Mouse (Mus musculus) heart, adult 2 months (tissue): ENCODE measurements at regions not wholly inside any gene's neighbourhood (a gene's known extent, or its start where the extent isn't known, plus 50 kb on each side); places are given as distances from the start of the nearest gene placed in this dataset.

Source experiments
- CTCF ChIP-seq: fragments of 200-600 bp; IDR thresholded peaks from 2 replicates; pipeline ENCODE4 v1.8.1; 2022; ENCODE audit warnings: antibody characterized with exemption, mild to moderate bottlenecking, moderate library complexity
- EP300 ChIP-seq: fragments of 200-500 bp; IDR thresholded peaks from 2 replicates; pipeline ENCODE4 v1.6.1; 2011; ENCODE audit warnings: low read depth, low read length, control low read depth; ENCODE audit not compliant: insufficient read depth
- POLR2A ChIP-seq: fragments of 200-500 bp; IDR thresholded peaks from 2 replicates; pipeline ENCODE4 v1.6.1; 2011; ENCODE audit warnings: mild to moderate bottlenecking, low read depth, low read length, control low read depth; ENCODE audit not compliant: insufficient read depth

DNA sequence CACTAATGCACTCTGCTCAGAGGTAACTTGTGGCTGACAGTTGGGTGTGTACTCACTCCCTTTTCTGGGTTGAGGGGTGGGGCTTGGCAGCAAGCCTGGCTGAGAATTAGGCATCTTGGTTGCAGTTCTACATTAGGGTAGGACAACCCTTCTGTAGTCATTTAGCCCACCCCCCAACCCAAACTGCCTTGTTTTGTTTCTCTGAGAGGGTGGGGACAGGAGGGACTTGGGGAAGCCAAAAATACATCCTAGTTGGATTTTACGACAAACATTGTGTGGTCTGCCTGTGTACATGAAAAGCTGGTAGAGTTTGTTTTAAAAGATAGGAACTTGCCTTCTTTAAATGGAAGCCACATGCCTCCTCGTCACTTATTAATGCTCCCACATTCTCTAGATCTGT lies 146.8 kb upstream of the Gdnf start:
- no peak for TF ChIP-seq CTCF
- TF ChIP-seq POLR2A: no peak
- no peak for TF ChIP-seq EP300
